Mouse (Mus musculus): ENCODE results near the gene Abhd2.
A peak's percentile ranks its signal among the peaks of the same experiment; 100 is the strongest.

Abhd2 gene

DNA sequence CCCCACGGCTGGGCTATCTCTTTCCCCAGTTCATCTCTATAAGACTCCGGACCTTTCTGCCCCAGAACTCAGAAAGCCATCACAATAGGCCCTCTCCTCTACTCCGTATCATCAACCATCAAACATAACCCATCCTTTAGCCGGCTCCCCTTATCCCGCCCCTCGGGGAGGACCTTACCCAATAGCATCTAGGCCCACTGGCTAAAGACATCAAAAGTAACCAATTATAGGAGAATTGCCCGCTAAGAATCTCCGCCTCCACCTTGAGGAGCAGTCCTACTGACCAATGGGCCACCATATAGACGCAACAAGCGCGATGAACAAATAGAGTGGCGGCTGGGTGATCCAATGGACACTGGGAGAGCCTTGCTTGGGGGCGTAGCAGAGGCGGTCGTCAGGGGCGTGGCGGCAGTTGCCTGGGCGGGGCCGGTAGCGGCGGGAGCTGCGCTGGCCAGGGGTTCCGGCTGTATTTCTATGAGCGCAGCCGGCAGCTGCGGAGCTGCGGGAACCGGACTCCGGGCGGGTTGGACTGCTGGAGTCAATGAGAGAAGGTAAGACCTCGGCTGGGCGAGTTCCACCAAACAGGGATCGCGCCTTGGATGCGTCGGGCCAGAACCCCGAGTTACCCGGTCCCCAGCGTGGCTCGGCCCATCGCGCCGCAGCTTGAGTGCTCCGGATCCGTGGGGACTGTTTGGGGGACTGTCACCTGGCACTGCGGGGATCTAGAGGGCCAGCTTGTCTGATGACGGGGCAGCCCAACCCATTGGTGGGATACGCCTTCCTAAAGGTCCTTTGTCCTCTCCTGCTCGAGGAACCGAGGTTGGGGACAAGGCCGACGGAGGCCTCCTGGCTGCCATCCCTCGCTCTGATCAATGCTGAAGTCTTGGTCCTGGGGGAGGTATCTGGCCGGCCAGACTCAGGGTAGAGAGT, at the start of gene Abhd2:
TSS of gene Abhd2 (plus strand) at position 411 of the 930 bp plus-strand sequence.
- DNase-seq (ENCODE audit: low spot score), result peak; percentile 98

- DNase-seq (ENCODE audit: low spot score), result no peak
Measured at GRCm38 (mm10) chr7:79225477-79225876, 47.5 kb upstream of the Abhd2 start.

DNA sequence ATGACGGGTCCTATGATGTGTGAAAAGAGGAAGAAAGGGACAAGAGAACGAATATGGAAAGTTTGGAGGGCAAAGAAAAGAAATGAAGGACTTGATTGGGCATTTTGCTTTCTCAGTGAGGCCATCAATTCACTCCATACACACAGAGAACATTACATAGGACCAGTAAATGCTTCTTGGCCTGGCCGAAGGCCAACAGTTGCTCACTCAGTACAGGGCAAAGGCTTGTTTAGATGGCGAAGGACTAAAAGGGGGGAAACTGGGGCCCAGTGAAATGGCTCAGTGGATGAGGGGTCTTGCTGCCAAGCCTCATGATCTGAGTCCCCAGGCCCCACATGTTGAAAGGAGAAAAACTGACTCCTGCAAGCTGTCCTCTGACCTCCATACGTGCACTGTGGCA, 46.8 kb upstream of the Abhd2 start:
- DNase-seq (ENCODE audit: low spot score), result no peak

- no peak for DNase-seq (ENCODE audit: low spot score)
Measured at GRCm38 (mm10) chr7:79226834-79227486, 46.0 kb upstream of the Abhd2 start.

- peak; percentile 55 for DNase-seq (ENCODE audit: low spot score)
Measured at GRCm38 (mm10) chr7:79228471-79228870, 44.5 kb upstream of the Abhd2 start.

GRCm38 (mm10) chr7:79231577-79231976, 41.4 kb upstream of the Abhd2 start:
- no peak for DNase-seq (ENCODE audit: low spot score)

GRCm38 (mm10) chr7:79232048-79232447, 41.0 kb upstream of the Abhd2 start:
- DNase-seq (ENCODE audit: low spot score), result no peak

DNA sequence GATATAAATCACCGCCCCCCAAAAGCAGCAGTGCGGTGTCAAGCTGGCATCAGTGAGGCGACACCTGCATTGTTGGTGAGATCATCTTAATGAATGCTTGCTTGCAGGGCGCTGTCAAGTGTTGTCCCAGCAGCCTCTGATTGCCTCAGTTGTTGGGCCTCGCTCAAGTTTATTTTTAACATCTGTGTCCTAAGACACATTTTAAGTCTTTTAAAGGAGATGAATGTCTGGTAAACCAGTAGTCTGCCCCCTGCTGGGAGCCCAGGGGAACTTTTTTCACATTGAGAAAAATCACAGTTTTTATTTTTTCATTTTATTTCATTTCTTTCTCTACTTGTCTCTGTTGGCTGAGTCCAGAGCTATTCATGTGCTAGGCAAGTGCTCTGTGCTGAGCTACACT, 34.3 kb upstream of the Abhd2 start:
- DNase-seq (ENCODE audit: low spot score), result peak; percentile 73

DNA sequence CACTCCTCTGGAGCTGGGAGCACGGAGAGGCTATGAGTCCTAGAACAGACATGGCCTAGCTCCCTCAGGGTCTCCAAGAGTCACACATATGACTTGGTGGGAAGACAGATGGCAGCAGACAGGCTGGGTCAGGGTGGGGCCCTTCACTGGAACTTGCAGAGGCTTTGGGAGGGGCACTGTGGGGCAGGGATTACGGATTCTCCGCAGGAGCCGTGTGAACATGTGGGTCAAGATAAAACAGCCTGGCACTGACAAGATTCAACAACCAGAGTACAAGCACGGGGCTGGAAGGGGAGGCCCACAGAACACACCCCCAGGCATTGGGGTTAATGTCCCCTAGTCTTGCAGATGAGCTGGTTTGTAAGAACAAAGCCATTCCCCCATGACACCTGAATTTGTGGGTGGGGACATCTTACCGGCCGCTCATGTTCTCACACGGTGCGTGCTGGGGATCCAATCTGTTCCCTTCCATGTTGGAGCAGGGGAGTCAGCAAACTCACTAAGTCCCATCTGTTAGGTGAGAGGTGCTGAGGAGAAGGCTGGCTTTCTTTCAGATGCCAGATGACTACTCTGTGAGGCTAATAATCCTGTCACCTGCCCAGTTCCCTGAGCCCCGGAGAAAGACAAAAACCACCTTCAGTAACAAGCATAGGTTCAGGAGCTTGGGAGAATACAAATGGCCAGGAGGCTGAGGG, 30.9 kb upstream of the Abhd2 start:
- DNase-seq (ENCODE audit: low spot score), result no peak

GRCm38 (mm10) chr7:79243236-79243635, 29.8 kb upstream of the Abhd2 start:
- no peak for DNase-seq (ENCODE audit: low spot score)

DNA sequence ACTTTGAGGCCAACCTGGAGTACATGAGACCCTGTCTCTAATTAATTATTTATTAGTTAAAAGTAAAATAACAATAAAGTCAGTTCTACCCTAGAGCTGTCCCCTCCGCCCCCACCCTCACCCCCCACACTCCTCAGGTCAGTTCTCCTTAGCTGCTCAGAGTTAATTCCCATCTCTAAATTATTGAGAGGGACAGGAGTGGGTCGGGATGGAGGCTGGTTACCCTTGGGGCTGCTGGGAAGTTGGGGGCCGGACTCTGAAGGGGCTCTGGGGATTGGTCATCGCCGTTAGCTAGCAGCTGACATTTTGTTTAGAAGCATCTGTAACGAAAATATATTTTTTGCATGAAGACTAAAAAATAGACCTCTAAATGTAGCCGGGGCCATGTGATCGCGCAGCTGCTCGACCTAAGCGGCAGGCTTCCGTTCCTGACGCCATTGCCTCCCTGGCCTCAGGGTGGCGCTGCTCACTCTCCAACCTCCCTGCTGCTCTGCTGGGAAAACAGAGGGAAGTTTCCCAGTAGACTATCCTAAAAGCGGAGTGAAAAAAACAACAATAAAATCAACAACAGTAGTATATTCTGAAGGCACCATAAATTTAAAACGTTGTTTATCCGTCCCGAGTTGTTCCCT, 26.8 kb upstream of the Abhd2 start:
- DNase-seq (ENCODE audit: low spot score), result peak; percentile 26

- no peak for DNase-seq (ENCODE audit: low spot score)
Measured at GRCm38 (mm10) chr7:79247408-79247807, 25.6 kb upstream of the Abhd2 start.

- peak; percentile 53 for DNase-seq (ENCODE audit: low spot score)
Measured at GRCm38 (mm10) chr7:79247881-79248389, 25.1 kb upstream of the Abhd2 start.

DNA sequence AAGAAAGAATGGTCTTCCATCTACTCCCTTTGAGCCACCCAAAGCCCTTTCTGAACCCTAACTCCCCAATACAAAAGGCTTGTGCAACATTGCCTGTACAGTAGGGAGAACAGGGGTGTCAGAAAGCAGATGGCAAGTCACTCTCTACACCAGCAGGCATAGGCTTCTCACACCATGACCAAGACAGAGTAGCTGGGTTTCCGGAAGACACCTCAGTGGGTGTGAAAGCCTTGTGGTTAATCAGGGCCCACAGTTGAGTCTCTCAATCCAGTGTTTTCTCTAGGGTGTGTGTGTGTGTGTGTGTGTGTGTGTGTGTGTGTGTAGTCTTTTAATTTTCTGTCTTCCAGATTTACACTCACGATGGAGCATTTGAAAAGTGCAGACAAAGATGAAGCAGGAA, 23.4 kb upstream of the Abhd2 start:
- DNase-seq (ENCODE audit: low spot score), result no peak

- peak; percentile 67 for DNase-seq (ENCODE audit: low spot score)
Measured at GRCm38 (mm10) chr7:79254248-79254888, 18.6 kb upstream of the Abhd2 start.

GRCm38 (mm10) chr7:79255350-79255749, 17.6 kb upstream of the Abhd2 start:
- peak; percentile 59 for DNase-seq (ENCODE audit: low spot score)

- no peak for DNase-seq (ENCODE audit: low spot score)
Measured at GRCm38 (mm10) chr7:79255752-79256151, 17.2 kb upstream of the Abhd2 start.

DNA sequence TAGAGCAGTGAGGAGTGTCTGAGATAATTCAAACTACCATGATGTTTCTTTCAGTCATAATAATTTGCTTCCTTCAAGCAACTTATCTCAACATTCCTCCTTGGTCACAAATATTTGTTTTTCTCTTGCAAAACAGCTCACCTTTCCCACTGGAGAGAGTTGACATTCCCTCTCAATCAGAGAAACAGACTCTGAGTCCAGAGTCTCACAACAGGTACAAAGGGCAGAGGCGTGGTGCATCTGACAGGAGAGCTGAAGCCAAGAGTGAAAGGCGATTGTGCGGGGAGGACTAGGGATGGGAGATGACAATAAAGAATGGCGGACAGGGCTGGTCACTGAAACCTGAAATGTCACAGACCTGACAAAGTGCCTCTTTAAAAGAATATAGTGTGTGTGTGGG, 16.3 kb upstream of the Abhd2 start:
- no peak for DNase-seq (ENCODE audit: low spot score)

GRCm38 (mm10) chr7:79258981-79259542, 13.9 kb upstream of the Abhd2 start:
- DNase-seq (ENCODE audit: low spot score), result no peak

DNA sequence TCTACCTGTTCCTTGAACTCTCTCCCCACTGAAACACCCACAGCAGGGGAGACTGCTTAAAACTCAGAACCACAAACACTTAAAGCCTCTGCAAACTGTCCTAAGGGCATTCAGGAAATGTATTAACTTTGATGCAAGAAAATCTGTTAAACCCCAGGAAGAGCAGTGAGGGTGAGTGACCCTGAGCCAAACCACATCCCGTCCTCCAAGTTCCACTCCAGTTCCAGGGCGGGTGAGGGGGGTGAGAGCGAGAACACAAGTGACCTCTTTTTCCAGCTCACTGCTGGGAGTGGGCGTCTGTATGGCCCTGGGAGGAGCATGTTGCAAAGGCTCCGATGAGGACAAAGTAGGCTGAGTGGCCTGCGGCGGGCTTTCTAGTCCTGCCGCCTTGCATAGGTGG, 10.5 kb upstream of the Abhd2 start:
- no peak for DNase-seq (ENCODE audit: low spot score)

DNA sequence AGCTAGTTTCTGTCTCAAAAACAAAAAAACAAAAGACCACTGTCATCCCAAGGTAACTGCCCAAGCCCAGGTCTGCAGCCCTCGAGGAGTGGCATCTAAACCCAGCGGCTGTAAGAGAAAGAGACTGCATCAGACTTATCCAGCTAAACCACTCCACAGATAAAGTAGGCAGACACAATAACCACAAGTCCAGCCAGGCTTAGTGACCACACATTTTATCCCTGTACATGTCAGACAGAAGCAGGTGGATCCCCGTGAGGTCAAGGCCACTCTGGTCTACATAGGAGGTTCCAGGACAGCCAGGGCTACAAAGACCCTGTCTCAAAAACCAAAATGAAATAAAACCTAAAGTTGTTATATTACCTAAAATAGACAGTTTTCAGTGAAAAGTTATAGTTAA, 9.2 kb upstream of the Abhd2 start:
- no peak for DNase-seq (ENCODE audit: low spot score)

Measured in adipocyte (in vitro differentiated cells).